Mouse (Mus musculus) neural tube, embryonic 14.5 days (tissue): ENCODE measurements around the gene Capn15. TPM values are rescaled to one million over a fixed set of nuclear protein-coding genes. Genes with fewer than 3 reads are reported as not detected.

Experiments
- ATAC-seq: fragments of 200-750 bp; cut with Nextera tagmentation; 2 replicates; pipeline ENCODE4 v1.8.0; 2017; ENCODE audit warnings: low read depth, mild to moderate bottlenecking, moderate TSS enrichment, moderate library complexity
- H3K27ac ChIP-seq: fragments of 300-500 bp; sonication (generic); 2 replicates; pipeline ENCODE4 v1.5.1; 2014; ENCODE audit warnings: low read depth, mild to moderate bottlenecking, control low read depth, low read length, moderate library complexity, mixed read lengths
- H3K27me3 ChIP-seq: fragments of 300-500 bp; sonication (generic); 2 replicates; pipeline ENCODE4 v1.6.1; 2014; ENCODE audit warnings: low read length; ENCODE audit not compliant: control insufficient read depth, insufficient read depth
- H3K36me3 ChIP-seq: fragments of 300-500 bp; sonication (generic); 2 replicates; pipeline ENCODE4 v1.6.1; 2014; ENCODE audit warnings: low read length, mixed read lengths; ENCODE audit not compliant: control insufficient read depth, insufficient read depth
- H3K4me1 ChIP-seq: fragments of 300-500 bp; sonication (generic); 2 replicates; pipeline ENCODE4 v1.6.1; 2014; ENCODE audit warnings: low read length; ENCODE audit not compliant: control insufficient read depth, insufficient read depth
- H3K4me2 ChIP-seq: fragments of 300-500 bp; sonication (generic); 2 replicates; pipeline ENCODE4 v1.6.1; 2014; ENCODE audit warnings: mild to moderate bottlenecking, low read depth, low read length, control low read depth
- H3K4me3 ChIP-seq: fragments of 300-500 bp; sonication (generic); 2 replicates; pipeline ENCODE4 v1.5.1; 2014; ENCODE audit warnings: low read depth, low read length, control low read depth, mixed read lengths
- H3K9ac ChIP-seq: fragments of 300-500 bp; sonication (generic); replicated peaks from 2 replicates; pipeline ENCODE4 v1.6.1; 2014; ENCODE audit warnings: low read depth, mild to moderate bottlenecking, control low read depth, low read length, mixed read lengths
- H3K9me3 ChIP-seq: fragments of 300-500 bp; sonication (generic); 2 replicates; pipeline ENCODE4 v1.6.1; 2016; ENCODE audit warnings: low read length; ENCODE audit not compliant: control insufficient read depth
- WGBS: fragments of 180-500 bp; shearing (Covaris S2); extraction: QIAGEN DNeasy Blood & Tissue Kit; methylation state at CpG from one replicate; pipeline ENCODE4 v1.1.7; 2014; 5-methylcytosine and 5-hydroxymethylcytosine counted together
- polyA plus RNA-seq: library from polyadenylated mRNA; unstranded; fragments of >200 nt; fragmentation: Nextera tagmentation; extraction: Ambion mirVana; gene quantifications from 2 replicates; pipeline ENCODE4 v1.2.1, GENCODE M21; 2014

Capn15 gene
- polyA plus RNA-seq = 21.1 and 24.6 TPM in 2 replicates

DNA sequence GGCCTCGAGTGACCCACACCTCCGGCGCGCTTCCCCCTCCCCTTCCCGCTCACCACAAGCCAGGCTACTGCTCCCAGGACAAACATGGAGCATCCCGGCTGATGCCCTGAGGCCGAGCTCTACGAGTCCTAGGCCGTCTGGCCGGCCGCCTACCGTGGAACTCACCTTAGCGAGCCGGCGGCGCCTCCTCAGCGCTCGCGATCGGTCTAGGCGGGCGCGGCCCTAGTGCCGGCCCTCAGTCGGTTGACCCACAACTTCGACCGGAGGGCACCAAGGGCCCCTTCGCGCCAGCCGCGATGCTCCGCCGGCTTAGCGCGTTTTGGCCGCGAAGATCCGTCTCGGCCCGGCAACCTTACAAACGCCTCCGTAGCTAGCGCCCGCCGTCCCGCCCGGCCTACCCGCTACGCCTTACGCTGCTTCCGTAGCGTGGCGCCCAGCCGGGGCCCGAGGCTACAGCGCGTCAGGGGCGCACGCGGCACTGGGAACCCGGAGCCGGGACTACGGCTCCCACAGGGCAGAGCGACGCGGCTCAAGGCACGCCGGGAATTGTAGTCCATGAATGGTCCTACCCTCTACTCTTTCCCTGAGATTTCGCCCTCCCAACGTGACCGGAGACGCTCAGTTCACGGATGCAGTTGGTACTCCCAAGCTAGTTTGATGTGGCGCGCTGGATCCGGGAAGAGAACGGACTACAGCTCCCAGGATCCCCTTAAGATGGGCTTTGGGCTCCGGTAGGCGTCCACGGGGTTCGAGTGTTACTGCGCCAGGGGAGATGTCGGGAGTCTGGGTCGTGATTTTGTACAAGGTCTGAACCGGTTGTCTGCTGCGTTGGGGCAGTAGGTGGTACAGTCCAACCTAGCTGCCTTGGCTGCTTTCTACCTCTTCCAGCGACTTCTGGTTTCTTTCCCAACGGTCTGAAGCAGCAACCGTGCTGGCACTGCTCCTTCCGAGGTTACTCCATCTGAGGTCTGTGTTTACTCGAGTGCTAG lies at the start of gene Capn15:
Capn15 (minus strand) TSS at position 491 of the 989 bp plus-strand sequence.
- Histone ChIP-seq H3K36me3 (peaks cover 13% of the 10 kb centered on the region), H3K27me3 (no peaks in the 10 kb centered on the region), H3K4me3 (peak within 1 kb of the TSS; percentile 77), H3K4me2 (peak within 1 kb of the TSS; percentile 54), H3K4me1 (peaks cover 11% of the 10 kb centered on the region), H3K27ac (peak within 1 kb of the TSS; percentile 82), H3K9ac (peak within 1 kb of the TSS; percentile 84), H3K9me3 (no peaks in the 10 kb centered on the region)
- peak; percentile 99 for ATAC-seq
- WGBS = under 1% methylated on average over 88 of the region's 91 CpGs

DNA sequence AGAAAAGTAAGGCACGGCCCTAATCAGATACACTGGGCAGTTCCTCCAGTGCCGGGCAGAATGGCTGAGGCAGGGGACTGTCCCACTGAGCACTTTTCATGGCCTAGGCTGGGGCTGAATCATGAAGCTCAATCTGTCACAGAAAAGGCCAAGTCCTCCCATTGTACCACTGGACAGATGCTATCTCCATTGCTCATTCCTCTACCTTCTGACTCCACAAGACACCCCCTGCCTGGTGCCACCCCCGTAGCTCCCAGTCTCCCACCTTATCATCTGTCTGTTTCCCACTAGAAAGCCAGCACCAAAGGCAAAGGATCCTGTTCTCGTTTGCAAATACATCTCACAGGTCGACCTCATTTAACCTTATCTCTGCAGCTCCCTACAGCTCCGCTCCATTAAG lies 46.4 kb upstream of the Capn15 start:
- Histone ChIP-seq H3K27me3 (no peaks in the 10 kb centered on the region), H3K4me2 (no peak overlapping the region), H3K36me3 (no peaks in the 10 kb centered on the region; the same call in 1 of the 2 replicates), H3K4me3 (no peak overlapping the region), H3K4me1 (no peaks in the 10 kb centered on the region), H3K9ac (no peak overlapping the region), H3K27ac (no peak overlapping the region), H3K9me3 (no peaks in the 10 kb centered on the region)
- ATAC-seq = no peak
- 94% methylated on average over 6 of the region's 6 CpGs for WGBS

DNA sequence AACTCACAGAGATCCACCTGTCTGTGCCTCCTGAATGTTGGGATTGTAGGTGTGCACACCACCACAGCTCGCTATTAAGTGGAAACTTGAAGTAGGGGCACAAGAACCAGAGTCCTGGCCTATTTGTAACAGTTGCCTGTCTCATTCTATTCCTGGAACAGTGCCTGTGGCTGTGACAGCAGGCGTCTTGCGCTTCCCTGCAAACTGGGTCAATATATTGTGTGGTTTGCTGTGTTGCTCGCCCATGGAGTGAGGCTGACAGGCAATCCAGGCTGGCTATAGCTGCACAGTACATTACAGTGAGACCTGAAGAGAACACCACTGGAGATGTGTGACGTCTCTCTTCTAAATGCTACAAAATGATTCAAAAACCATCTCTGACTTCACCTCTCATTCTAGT lies 46.0 kb upstream of the Capn15 start:
- H3K4me2 ChIP-seq = no peak overlapping the region
- 88% methylated on average over 5 of the region's 5 CpGs for WGBS
- no peak overlapping the region for H3K27ac ChIP-seq

DNA sequence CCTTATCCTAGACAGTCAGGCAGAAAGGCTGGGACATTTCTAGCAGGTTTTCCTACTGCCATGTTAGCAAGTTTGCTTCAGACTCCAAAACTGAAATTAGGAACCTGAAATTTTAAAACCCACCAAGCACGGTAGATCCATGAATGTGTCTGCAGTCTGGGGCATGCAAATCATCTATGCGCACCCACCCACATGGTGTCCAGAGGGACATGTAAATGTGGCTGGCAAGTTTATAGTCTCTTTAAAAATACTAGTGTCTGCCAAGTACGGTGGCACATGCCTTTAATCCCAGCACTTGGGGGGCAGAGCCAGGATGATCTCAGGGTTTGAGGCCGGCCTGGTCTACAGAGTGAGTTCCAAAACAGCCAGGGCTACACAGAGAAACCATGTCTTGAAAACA lies 42.7 kb upstream of the Capn15 start:
- Histone ChIP-seq H3K9ac (no peak overlapping the region), H3K4me3 (no peak overlapping the region), H3K27ac (no peak overlapping the region), H3K36me3 (no peaks in the 10 kb centered on the region; the same call in 1 of the 2 replicates), H3K4me1 (no peaks in the 10 kb centered on the region), H3K9me3 (no peaks in the 10 kb centered on the region), H3K4me2 (no peak overlapping the region), H3K27me3 (no peaks in the 10 kb centered on the region)
- no peak for ATAC-seq
- 74% methylated on average over 4 of the region's 4 CpGs for WGBS

More for the DNA sequence above, 46.0 kb upstream of the Capn15 start:
- no peak overlapping the region for H3K4me3 ChIP-seq
- no peaks in the 10 kb centered on the region; the same call in 1 of the 2 replicates for H3K36me3 ChIP-seq
- H3K27me3 ChIP-seq = no peaks in the 10 kb centered on the region
- H3K9me3 ChIP-seq = no peaks in the 10 kb centered on the region
- no peaks in the 10 kb centered on the region for H3K4me1 ChIP-seq
- no peak overlapping the region for H3K9ac ChIP-seq
- no peak for ATAC-seq

GRCm38 (mm10) chr17:26024674-26025073 lies 39.1 kb upstream of the Capn15 start:
- Histone ChIP-seq H3K4me1 (no peaks in the 10 kb centered on the region), H3K9ac (no peak overlapping the region), H3K4me2 (no peak overlapping the region), H3K27ac (no peak overlapping the region), H3K9me3 (no peaks in the 10 kb centered on the region), H3K27me3 (no peaks in the 10 kb centered on the region), H3K36me3 (no peaks in the 10 kb centered on the region), H3K4me3 (no peak overlapping the region)
- WGBS = 97% methylated on average over 9 of the region's 9 CpGs
- no peak for ATAC-seq

DNA sequence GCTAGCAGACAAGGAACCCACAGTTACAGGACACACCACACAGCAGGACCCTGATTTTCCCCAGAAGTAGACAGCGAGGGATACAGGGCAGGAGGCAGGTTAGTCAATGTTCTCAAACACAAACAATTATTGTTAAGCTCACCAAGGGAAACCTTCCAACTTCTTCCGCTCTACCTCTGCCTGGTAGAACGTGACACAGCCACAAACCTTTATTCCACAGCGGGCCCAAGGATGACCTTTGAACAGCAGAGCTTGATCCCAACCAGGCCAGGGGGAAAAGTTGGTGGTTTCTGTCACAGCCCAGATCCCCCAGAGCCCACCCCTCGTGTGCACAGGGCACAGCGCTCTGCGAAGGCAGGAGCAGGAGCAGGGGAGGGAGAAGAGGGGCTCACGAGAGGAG lies 38.4 kb upstream of the Capn15 start:
- H3K4me2 ChIP-seq = no peak overlapping the region
- 89% methylated on average over 8 of the region's 8 CpGs for WGBS
- ATAC-seq = no peak
- no peak overlapping the region for H3K4me3 ChIP-seq
- H3K27me3 ChIP-seq = no peaks in the 10 kb centered on the region
- H3K36me3 ChIP-seq = no peaks in the 10 kb centered on the region
- no peak overlapping the region for H3K27ac ChIP-seq
- H3K9me3 ChIP-seq = no peaks in the 10 kb centered on the region
- H3K9ac ChIP-seq = no peak overlapping the region
- H3K4me1 ChIP-seq = no peaks in the 10 kb centered on the region

GRCm38 (mm10) chr17:26023181-26023580 lies 37.6 kb upstream of the Capn15 start:
- no peak overlapping the region for H3K27ac ChIP-seq
- no peaks in the 10 kb centered on the region for H3K36me3 ChIP-seq
- H3K9ac ChIP-seq = no peak overlapping the region
- no peaks in the 10 kb centered on the region for H3K9me3 ChIP-seq
- no peak overlapping the region for H3K4me3 ChIP-seq
- no peaks in the 10 kb centered on the region for H3K4me1 ChIP-seq
- WGBS = 96% methylated on average over 5 of the region's 5 CpGs
- ATAC-seq = no peak
- H3K4me2 ChIP-seq = no peak overlapping the region
- no peaks in the 10 kb centered on the region for H3K27me3 ChIP-seq

GRCm38 (mm10) chr17:26021728-26022341 lies 36.2 kb upstream of the Capn15 start:
- Histone ChIP-seq H3K36me3 (no peaks in the 10 kb centered on the region), H3K27me3 (no peaks in the 10 kb centered on the region), H3K9me3 (no peaks in the 10 kb centered on the region), H3K4me2 (no peak overlapping the region), H3K27ac (no peak overlapping the region), H3K9ac (no peak overlapping the region), H3K4me3 (no peak overlapping the region), H3K4me1 (no peaks in the 10 kb centered on the region)
- no peak for ATAC-seq
- 83% methylated on average over 9 of the region's 9 CpGs for WGBS

DNA sequence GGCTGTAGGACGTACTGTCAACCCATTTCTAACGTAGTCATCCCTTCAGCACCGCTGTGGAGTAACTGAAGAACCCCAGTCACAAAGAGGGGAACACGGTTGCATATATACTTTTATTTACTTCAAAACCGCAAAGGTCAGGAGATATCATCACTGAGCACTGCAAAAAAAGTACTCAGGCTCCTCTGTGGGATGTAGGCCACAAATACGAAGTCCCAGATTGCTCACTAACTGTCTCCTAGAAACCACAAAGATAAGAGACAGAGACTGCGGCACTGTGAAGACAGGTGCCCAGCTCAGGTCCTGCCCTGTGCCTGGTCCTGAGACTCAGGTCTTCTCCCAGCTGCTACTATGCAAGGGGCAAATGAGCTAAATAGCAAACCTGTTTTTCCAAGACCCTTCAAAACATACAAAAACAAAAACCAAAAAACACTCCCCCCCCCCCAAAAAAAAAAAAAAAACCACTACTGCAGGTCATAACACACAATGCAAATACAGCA lies 35.3 kb upstream of the Capn15 start:
- Histone ChIP-seq H3K9ac (no peak overlapping the region), H3K36me3 (no peaks in the 10 kb centered on the region), H3K4me2 (no peak overlapping the region), H3K27me3 (no peaks in the 10 kb centered on the region), H3K4me3 (no peak overlapping the region), H3K27ac (no peak overlapping the region), H3K4me1 (no peaks in the 10 kb centered on the region), H3K9me3 (no peaks in the 10 kb centered on the region)
- 91% methylated on average over 7 of the region's 7 CpGs for WGBS
- ATAC-seq = no peak
